Mouse (Mus musculus): ENCODE measurements around the gene Ces2g.

DNA sequence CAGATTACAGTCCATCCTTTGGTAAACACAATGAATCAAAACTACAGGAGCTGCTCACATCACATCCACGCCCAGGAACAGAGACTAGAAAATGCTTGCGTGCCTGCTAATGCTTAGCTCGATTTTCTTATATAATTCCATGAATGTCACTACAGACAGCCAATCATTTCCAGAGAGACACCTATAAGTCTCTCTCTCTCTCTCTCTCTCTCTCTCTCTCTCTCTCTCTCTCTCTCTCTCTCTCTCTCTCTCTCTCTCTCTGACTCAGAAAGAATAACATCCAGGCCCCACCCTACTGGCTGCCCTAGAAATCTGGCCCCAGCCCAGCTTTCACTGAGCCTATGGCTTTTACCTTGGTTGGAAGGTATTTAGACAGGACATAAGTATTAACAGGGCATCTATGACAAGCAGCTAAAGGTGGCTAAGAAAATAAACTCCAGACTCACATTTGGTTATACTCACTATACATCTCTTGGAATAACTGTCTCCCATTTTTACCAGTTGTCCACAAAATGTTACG, 1.9 kb downstream of the Ces2g start:
- TF ChIP-seq CTCF (IDR thresholded peaks at IDR 0.05; ENCODE audit: extremely low read depth, insufficient read depth, low read length) (no peak), POLR2A (IDR thresholded peaks at IDR 0.05; ENCODE audit: extremely low read depth, insufficient read depth, low read length) (no peak)

Measured in cortical plate, adult 2 months (tissue).